8 mouse cellular contexts compared by ENCODE assay signal in genomic region chr2:164520782-164521181, GRCm38 (mm10). TPM values are rescaled to one million over a fixed set of nuclear protein-coding genes. Genes with fewer than 3 reads are reported as not detected.
DNase-seq lines count a peak whose midpoint lies in the region; ATAC-seq lines count a peak whose summit lies in the region.

No protein-coding gene starts in this region.

- ATAC-seq in hematopoietic stem cell, adult 5-6 weeks (replicated peaks in 1 of 2; ENCODE audit: insufficient read depth in 1 of 2, low FRiP score in 2 of 2, low TSS enrichment in 1 of 2, low read depth in 1 of 2, poor library complexity in 2 of 2, severe bottlenecking in 2 of 2): peak; percentile 64 to 74
- ATAC-seq in liver, embryonic 15.5 days (ENCODE audit: insufficient read depth): peak; percentile 22; the same call in 1 of the 2 replicates

- 6% methylated on average over 3 of the region's 3 CpGs for WGBS in liver, embryonic 15.5 days (ENCODE audit: insufficient replicate concordance)

- peaks cover 11% of the 10 kb centered on the region; the same call in 1 of the 2 replicates for H3K27me3 ChIP-seq in liver, embryonic 15.5 days

- peak; percentile 50 to 55 for DNase-seq in cerebellum, postnatal 14 days
- no peak for DNase-seq in cerebellum, adult 8-10 months
- DNase-seq in A20 (ENCODE audit: low read depth, low spot score): peak; percentile 85
- peak; percentile 68 for DNase-seq in brain, adult 2 months (ENCODE audit: low read depth, low spot score)
- DNase-seq in retina, postnatal 7 days (ENCODE audit: low read depth, low spot score): peak; percentile 49
- DNase-seq in right cerebral cortex, postnatal 36 days (ENCODE audit: low spot score in 2 of 2): no peak

- no peak overlapping the region for H3K9ac ChIP-seq in liver, embryonic 15.5 days

- H3K9me3 ChIP-seq in liver, embryonic 15.5 days (replicated peaks): no peaks in the 10 kb centered on the region

- no peaks in the 10 kb centered on the region for H3K36me3 ChIP-seq in liver, embryonic 15.5 days (replicated peaks)

- H3K4me3 ChIP-seq in liver, embryonic 15.5 days (replicated peaks): no peak overlapping the region

- no peak overlapping the region for H3K4me2 ChIP-seq in liver, embryonic 15.5 days

- H3K27ac ChIP-seq in liver, embryonic 15.5 days (replicated peaks): no peak overlapping the region

- H3K4me1 ChIP-seq in liver, embryonic 15.5 days (replicated peaks): 0 out of 2 replicates have a peak, but pooled peaks cover 6% of the 10 kb centered on the region

RNA-seq across cellular contexts. Expression of gene Pigt, which starts 23.5 kb away (rescaled TPM):
- 28.1 and 28.2 TPM in 2 replicates for total RNA-seq in hematopoietic stem cell, adult 5-6 weeks (2017)
- polyA plus RNA-seq in liver, embryonic 15.5 days (2015; fragmentation: Nextera tagmentation; extraction: Ambion mirVana): 23.6 and 25.9 TPM in 2 replicates

RNA-seq across cellular contexts. Expression of gene Dbndd2, which starts 34.9 kb away (rescaled TPM):
- 1.6 TPM in 1 of 2 replicates, not detected in the other for total RNA-seq in hematopoietic stem cell, adult 5-6 weeks (2017)
- 2.2 and 6.2 TPM in 2 replicates for polyA plus RNA-seq in liver, embryonic 15.5 days (2015; fragmentation: Nextera tagmentation; extraction: Ambion mirVana)

RNA-seq across cellular contexts. Expression of gene Wfdc2, which starts 41.4 kb away (rescaled TPM):
- 7.5 and 11.6 TPM in 2 replicates for total RNA-seq in hematopoietic stem cell, adult 5-6 weeks (2017)
- 1.7 TPM in 2 replicates for polyA plus RNA-seq in liver, embryonic 15.5 days (2015; fragmentation: Nextera tagmentation; extraction: Ambion mirVana)

RNA-seq across cellular contexts. Expression of gene Trp53tg5, which starts 47.3 kb away (rescaled TPM):
- total RNA-seq in hematopoietic stem cell, adult 5-6 weeks (2017): not detected in 2 replicates
- not detected in 2 replicates for polyA plus RNA-seq in liver, embryonic 15.5 days (2015; fragmentation: Nextera tagmentation; extraction: Ambion mirVana)

RNA-seq across cellular contexts. Expression of gene Spint3, which starts 52.5 kb away (rescaled TPM):
- not detected in 2 replicates for total RNA-seq in hematopoietic stem cell, adult 5-6 weeks (2017)
- not detected in 2 replicates for polyA plus RNA-seq in liver, embryonic 15.5 days (2015; fragmentation: Nextera tagmentation; extraction: Ambion mirVana)

Comparison
In these comparisons a context has a peak if more than half of its experiments do, and no peak if none do; other contexts are left out.
1. DNase-seq: peak in cerebellum, postnatal 14 days (2 of 2), A20 (single experiment), brain, adult 2 months (single experiment) and retina, postnatal 7 days (single experiment); none in cerebellum, adult 8-10 months (single experiment) and right cerebral cortex, postnatal 36 days (0 of 2).